In the genomic region with DNA sequence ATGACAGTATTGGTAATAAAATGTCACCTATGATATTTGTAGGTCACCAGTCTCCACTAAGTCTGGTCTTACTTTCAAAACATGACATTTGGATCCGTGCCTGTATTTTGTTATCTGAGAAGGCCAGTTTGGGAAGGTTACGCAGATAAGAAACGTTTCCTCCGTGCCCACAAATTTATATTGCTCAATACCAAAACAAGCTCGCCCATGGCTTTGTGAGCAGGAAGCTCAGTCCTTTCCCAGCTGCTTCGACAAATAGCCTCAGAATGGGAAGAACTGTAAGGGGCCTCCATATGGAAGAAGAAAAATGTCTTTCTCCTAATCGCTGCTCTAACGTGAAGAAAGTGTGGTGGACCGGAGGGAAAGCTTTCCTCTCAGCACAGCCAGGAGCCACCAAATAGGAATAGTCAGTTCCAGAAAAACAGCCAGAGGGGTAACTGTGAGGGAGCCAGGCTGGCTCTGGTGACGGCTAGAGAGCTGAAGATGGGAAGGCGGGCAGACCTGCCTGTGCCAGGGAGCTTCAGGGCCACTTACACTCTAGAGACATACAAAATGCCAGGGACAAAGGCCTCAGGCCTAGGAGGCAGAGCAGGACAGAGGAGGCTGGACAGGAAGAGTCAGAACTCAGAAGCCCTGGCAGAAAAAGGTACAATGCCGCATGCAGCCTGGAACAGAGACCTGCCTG, we compare ENCODE assay signal across 11 mouse cellular contexts. TPM values are rescaled to one million over a fixed set of nuclear protein-coding genes. Genes with fewer than 3 reads are reported as not detected.
DNase-seq lines count a peak whose midpoint lies in the region; ATAC-seq lines count a peak whose summit lies in the region.
"Had no signal": no experiment of that assay in that cellular context is flagged by ENCODE, and none has a peak within 500 bp of the region (broad histone marks: within the 10 kb centered on the region; RNA-seq: fewer than 3 reads in every experiment).

No protein-coding gene starts in this region.

- 0 out of 2 replicates have a peak overlapping the region, but pooled peaks have one; percentile 25 for H3K27ac ChIP-seq in embryonic facial prominence, embryonic 10.5 days (replicated peaks)
- H3K27ac ChIP-seq: forebrain, embryonic 12.5 days; limb, embryonic 13.5 days had no signal

- peaks cover 12% of the 10 kb centered on the region for H3K27me3 ChIP-seq in embryonic facial prominence, embryonic 10.5 days (replicated peaks; ENCODE audit: low read depth, poor library complexity, severe bottlenecking)
- H3K27me3 ChIP-seq: forebrain, embryonic 12.5 days; limb, embryonic 13.5 days; Patski had no signal

- 79% methylated on average over 12 of the region's 12 CpGs for WGBS in embryonic facial prominence, embryonic 10.5 days

- no peaks in the 10 kb centered on the region for H3K36me3 ChIP-seq in embryonic facial prominence, embryonic 10.5 days (replicated peaks)
- H3K36me3 ChIP-seq: forebrain, embryonic 12.5 days; limb, embryonic 13.5 days had no signal

- no peaks in the 10 kb centered on the region for H3K9me3 ChIP-seq in embryonic facial prominence, embryonic 10.5 days
- H3K9me3 ChIP-seq: forebrain, embryonic 12.5 days; limb, embryonic 13.5 days had no signal

- DNase-seq in kidney, postnatal 10 days = peak; percentile 6
- no peak for DNase-seq in kidney, adult 11 months
- peak; percentile 72 for DNase-seq in adrenal gland, postnatal 10 days
- no peak for DNase-seq in embryonic facial prominence, embryonic 10.5 days (ENCODE audit: low spot score)
- no peak for DNase-seq in layer of hippocampus, adult 8-10 months (ENCODE audit: low spot score in 2 of 2)
- DNase-seq: cerebellum, adult 8-10 months had no signal

- H3K4me1 ChIP-seq in embryonic facial prominence, embryonic 10.5 days = peaks cover 21% of the 10 kb centered on the region

- no peak overlapping the region for H3K4me3 ChIP-seq in embryonic facial prominence, embryonic 10.5 days
- H3K4me3 ChIP-seq: forebrain, embryonic 12.5 days; limb, embryonic 13.5 days had no signal

- peak; percentile 50; the same call in 1 of the 2 replicates for ATAC-seq in megakaryocyte, adult 5-6 weeks (ENCODE audit: poor library complexity, severe bottlenecking)
- ATAC-seq in monocyte, adult 5-6 weeks (replicated peaks; ENCODE audit: insufficient number of reproducible peaks, low FRiP score, low TSS enrichment, poor library complexity, severe bottlenecking) = no peak
- ATAC-seq: Patski had no signal

RNA-seq across cellular contexts. Expression of a gene that starts 24.4 kb away (rescaled TPM):
- 10 to 100 TPM; 10.8 to 24.9 TPM for total RNA-seq in adrenal gland, postnatal 10 days (2021)
- 4.3 and 5.7 TPM in 2 replicates for polyA plus RNA-seq in embryonic facial prominence, embryonic 10.5 days (2016; fragmentation: Nextera tagmentation; extraction: Ambion mirVana)
- total RNA-seq in megakaryocyte, adult 5-6 weeks (2015) = 0.09 and 0.32 TPM in 2 replicates
- 0.65 and 0.73 TPM in 2 replicates for total RNA-seq in megakaryocyte, adult 5-6 weeks (2017)
- 0.38 to 7.3 TPM (median 0.53 TPM) in 3 replicates for total RNA-seq in monocyte, adult 5-6 weeks (2017)
- 1 to 10 TPM; 3.5 to 6.4 (median 4.5) TPM for total RNA-seq in layer of hippocampus, adult 8-10 months (2022)

Comparison
In these comparisons a context has a peak if more than half of its experiments do, and no peak if none do; other contexts are left out.
1. DNase-seq: peak in kidney, postnatal 10 days (single experiment) and adrenal gland, postnatal 10 days (single experiment); none in kidney, adult 11 months (single experiment), embryonic facial prominence, embryonic 10.5 days (single experiment) and layer of hippocampus, adult 8-10 months (0 of 2).